Mouse (Mus musculus): ENCODE results near the gene Tada2a. TPM values are rescaled to one million over a fixed set of nuclear protein-coding genes. Genes with fewer than 3 reads are reported as not detected.

The Tada2a gene
- polyA plus RNA-seq, 1 experiment: 36.5 TPM

- TF ChIP-seq POLR2A (IDR thresholded peaks at IDR 0.05; ENCODE audit: borderline replicate concordance, extremely low read depth, insufficient read depth, insufficient read length, poor library complexity, severe bottlenecking) (no peak), CTCF (IDR thresholded peaks at IDR 0.05; ENCODE audit: borderline replicate concordance, extremely low read depth, insufficient read depth, insufficient read length) (no peak)
- DNase-seq (ENCODE audit: low read depth): no peak
These were observed 68.8 kb downstream of the Tada2a start for GRCm38 (mm10) chr11:84060635-84061034.

GRCm38 (mm10) chr11:84059784-84060183 is 69.6 kb downstream of the Tada2a start:
- DNase-seq (ENCODE audit: low read depth): no peak
- no peak for TF ChIP-seq POLR2A (IDR thresholded peaks at IDR 0.05; ENCODE audit: borderline replicate concordance, extremely low read depth, insufficient read depth, insufficient read length, poor library complexity, severe bottlenecking)

GRCm38 (mm10) chr11:84057418-84057817 is 72.0 kb downstream of the Tada2a start:
- DNase-seq (ENCODE audit: low read depth): no peak
- TF ChIP-seq CTCF (IDR thresholded peaks at IDR 0.05; ENCODE audit: borderline replicate concordance, extremely low read depth, insufficient read depth, insufficient read length) (no peak), POLR2A (IDR thresholded peaks at IDR 0.05; ENCODE audit: borderline replicate concordance, extremely low read depth, insufficient read depth, insufficient read length, poor library complexity, severe bottlenecking) (no peak)

- DNase-seq (ENCODE audit: low read depth): peak; percentile 91
- TF ChIP-seq POLR2A (IDR thresholded peaks at IDR 0.05; ENCODE audit: borderline replicate concordance, extremely low read depth, insufficient read depth, insufficient read length, poor library complexity, severe bottlenecking) (no peak), CTCF (IDR thresholded peaks at IDR 0.05; ENCODE audit: borderline replicate concordance, extremely low read depth, insufficient read depth, insufficient read length) (no peak)
These were observed 75.8 kb downstream of the Tada2a start for GRCm38 (mm10) chr11:84053524-84054163.

GRCm38 (mm10) chr11:84053055-84053454 is 76.3 kb downstream of the Tada2a start:
- DNase-seq (ENCODE audit: low read depth): no peak
- TF ChIP-seq POLR2A (IDR thresholded peaks at IDR 0.05; ENCODE audit: borderline replicate concordance, extremely low read depth, insufficient read depth, insufficient read length, poor library complexity, severe bottlenecking) (no peak), CTCF (IDR thresholded peaks at IDR 0.05; ENCODE audit: borderline replicate concordance, extremely low read depth, insufficient read depth, insufficient read length) (no peak)

- peak; percentile 82 for DNase-seq (ENCODE audit: low read depth)
- TF ChIP-seq CTCF (IDR thresholded peaks at IDR 0.05; ENCODE audit: borderline replicate concordance, extremely low read depth, insufficient read depth, insufficient read length): no peak
- TF ChIP-seq POLR2A (IDR thresholded peaks at IDR 0.05; ENCODE audit: borderline replicate concordance, extremely low read depth, insufficient read depth, insufficient read length, poor library complexity, severe bottlenecking): no peak
These were observed 81.0 kb downstream of the Tada2a start for GRCm38 (mm10) chr11:84048411-84048810.

GRCm38 (mm10) chr11:84047270-84047669 is 82.1 kb downstream of the Tada2a start:
- TF ChIP-seq POLR2A (IDR thresholded peaks at IDR 0.05; ENCODE audit: borderline replicate concordance, extremely low read depth, insufficient read depth, insufficient read length, poor library complexity, severe bottlenecking) (no peak), CTCF (IDR thresholded peaks at IDR 0.05; ENCODE audit: borderline replicate concordance, extremely low read depth, insufficient read depth, insufficient read length) (no peak)
- no peak for DNase-seq (ENCODE audit: low read depth)

- TF ChIP-seq CTCF (IDR thresholded peaks at IDR 0.05; ENCODE audit: borderline replicate concordance, extremely low read depth, insufficient read depth, insufficient read length) (no peak), POLR2A (IDR thresholded peaks at IDR 0.05; ENCODE audit: borderline replicate concordance, extremely low read depth, insufficient read depth, insufficient read length, poor library complexity, severe bottlenecking) (no peak)
- DNase-seq (ENCODE audit: low read depth): no peak
These were observed 84.4 kb downstream of the Tada2a start for GRCm38 (mm10) chr11:84044988-84045387.

- TF ChIP-seq POLR2A (IDR thresholded peaks at IDR 0.05; ENCODE audit: borderline replicate concordance, extremely low read depth, insufficient read depth, insufficient read length, poor library complexity, severe bottlenecking) (no peak), CTCF (IDR thresholded peaks at IDR 0.05; ENCODE audit: borderline replicate concordance, extremely low read depth, insufficient read depth, insufficient read length) (peak; percentile 7; the same call in 1 of the 2 replicates)
- DNase-seq (ENCODE audit: low read depth): peak; percentile 98
These were observed 86.3 kb downstream of the Tada2a start for GRCm38 (mm10) chr11:84042808-84043762.

- TF ChIP-seq CTCF (IDR thresholded peaks at IDR 0.05; ENCODE audit: borderline replicate concordance, extremely low read depth, insufficient read depth, insufficient read length): no peak
- no peak for TF ChIP-seq POLR2A (IDR thresholded peaks at IDR 0.05; ENCODE audit: borderline replicate concordance, extremely low read depth, insufficient read depth, insufficient read length, poor library complexity, severe bottlenecking)
- no peak for DNase-seq (ENCODE audit: low read depth)
These were observed 88.8 kb downstream of the Tada2a start for GRCm38 (mm10) chr11:84040621-84041020.

GRCm38 (mm10) chr11:84033671-84034070 is 95.7 kb downstream of the Tada2a start:
- TF ChIP-seq CTCF (IDR thresholded peaks at IDR 0.05; ENCODE audit: borderline replicate concordance, extremely low read depth, insufficient read depth, insufficient read length) (no peak), POLR2A (IDR thresholded peaks at IDR 0.05; ENCODE audit: borderline replicate concordance, extremely low read depth, insufficient read depth, insufficient read length, poor library complexity, severe bottlenecking) (no peak)
- no peak for DNase-seq (ENCODE audit: low read depth)

Data from brain, embryonic 14.5 days (tissue).